Mouse (Mus musculus): ENCODE measurements around the gene Dcn. TPM values are rescaled to one million over a fixed set of nuclear protein-coding genes. Genes with fewer than 3 reads are reported as not detected.

The Dcn gene
- total RNA-seq, 2 experiments from 2014 or later = 59.3 to 64.2 TPM

DNA sequence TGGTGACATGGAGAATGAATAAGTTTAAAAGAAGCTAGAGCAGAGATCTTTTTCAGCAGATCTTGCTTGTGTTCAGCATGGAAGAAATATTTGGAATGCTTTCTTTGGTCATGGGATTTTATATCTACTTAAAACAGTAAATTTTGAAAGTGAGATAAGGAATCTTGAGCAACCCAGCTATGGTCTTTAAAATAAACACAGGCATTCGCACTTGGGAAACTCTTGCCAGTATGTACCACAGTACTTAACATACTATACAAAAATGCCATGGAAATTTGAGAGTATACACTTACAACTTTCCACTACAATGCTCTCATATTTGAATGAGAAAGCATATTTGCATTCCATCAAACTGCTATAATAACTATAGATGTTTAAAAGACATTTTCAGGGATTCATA lies 68.3 kb downstream of the Dcn start:
- DNase-seq (ENCODE audit: low spot score in 2 of 2) = no peak

DNA sequence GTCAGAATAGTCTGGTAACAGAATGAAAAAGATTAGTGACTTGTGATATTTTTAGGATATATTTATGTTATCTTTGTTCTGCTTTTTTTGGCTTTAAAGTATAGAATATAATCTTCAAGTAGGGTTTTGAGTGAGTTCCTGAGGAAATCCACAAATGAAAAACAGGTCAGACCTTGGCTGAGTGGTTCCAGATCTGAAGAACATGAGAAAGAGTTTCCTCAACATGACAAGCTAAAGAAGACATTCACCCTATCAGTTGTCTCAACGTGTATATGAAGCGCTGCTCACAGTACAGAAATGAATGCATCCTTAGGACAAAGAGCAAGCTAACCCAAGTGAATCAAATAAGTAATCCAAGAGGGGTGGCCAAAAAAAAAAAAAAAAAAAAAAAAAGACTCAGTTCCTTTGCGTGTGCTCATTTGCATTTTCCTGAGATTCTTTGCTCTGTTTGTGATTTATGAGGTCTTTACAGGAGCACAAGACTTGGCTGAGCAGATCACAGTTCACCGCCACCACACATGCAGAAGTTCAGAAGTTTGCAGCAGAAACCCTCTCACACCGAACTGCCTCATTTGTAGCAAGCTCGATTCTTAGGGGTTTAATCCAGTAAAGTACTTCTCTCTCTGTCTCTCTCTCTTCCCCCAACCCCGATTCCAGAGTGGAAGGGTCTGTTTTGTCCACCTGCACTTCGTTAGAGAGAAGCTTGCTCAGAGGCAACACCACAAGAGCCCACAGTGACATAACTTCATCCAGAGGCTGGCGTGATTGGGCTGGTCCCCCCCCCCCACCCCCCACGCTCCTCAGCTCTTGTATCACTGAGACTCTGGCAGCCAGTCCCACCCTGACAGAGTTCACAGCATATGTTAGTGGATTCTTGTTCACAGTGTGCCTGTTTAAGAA lies 85.8 kb downstream of the Dcn start, which contains the start of gene Lum:
Gene Lum, plus strand, starts transcription at position 172 of the 900 bp plus-strand sequence.
- DNase-seq (ENCODE audit: low spot score in 2 of 2) = no peak

DNA sequence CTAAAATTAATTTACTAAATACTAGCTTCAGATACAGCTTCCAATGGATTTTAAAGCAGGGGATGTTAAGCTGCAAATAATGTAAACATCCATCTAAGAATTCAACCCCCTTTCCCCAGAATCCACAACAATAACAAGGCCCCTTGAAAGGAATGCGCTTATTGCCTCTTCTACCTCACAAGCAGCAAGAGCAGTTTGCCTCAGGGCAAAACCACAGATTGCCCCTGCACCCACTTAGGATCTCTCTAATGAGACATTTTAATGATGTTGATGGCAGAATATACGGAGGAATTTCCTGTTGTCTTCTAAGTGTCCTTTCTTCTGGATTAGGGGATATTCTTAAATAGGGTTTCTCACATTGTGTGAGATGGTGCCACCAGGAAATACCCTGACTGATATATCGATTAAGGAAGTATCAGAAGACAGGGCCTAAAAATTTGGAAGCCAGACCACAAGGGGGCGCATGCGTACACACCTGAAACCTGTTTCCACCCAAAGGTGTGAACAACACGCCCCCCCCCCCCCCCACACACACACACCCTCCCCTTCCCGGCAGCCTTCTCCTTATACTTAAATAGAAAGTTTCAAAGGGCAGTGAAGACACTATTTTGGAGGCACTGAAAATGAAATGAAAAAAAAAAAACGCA lies 88.2 kb downstream of the Dcn start:
- DNase-seq (ENCODE audit: low spot score in 2 of 2) = no peak

Other genes starting within 250 kb of the Dcn start
- 1 to 10 TPM; 3.9 to 4.2 TPM for gene Lum, start 85.5 kb downstream of the Dcn start, total RNA-seq (2021)
- 1 to 10 TPM; 2.1 to 3.4 TPM for gene Kera, start 127.3 kb downstream of the Dcn start, total RNA-seq (2021)
- under 1 TPM; 0.23 to 0.31 TPM for gene Epyc, start 164.5 kb downstream of the Dcn start, total RNA-seq (2021)
- not detected for gene Ccer1, start 213.4 kb downstream of the Dcn start, total RNA-seq (2021)
- gene C030005K15Rik, start 247.1 kb downstream of the Dcn start, total RNA-seq (2021) = under 1 TPM in 1 of 2 experiments, not detected in 1; 0.32 TPM

Data from layer of hippocampus, postnatal 10 days (tissue).